Mouse (Mus musculus) liver (tissue): Measurements from ENCODE around the gene Arid5b.

Experiments used
- DNase-seq: peaks from one replicate; pipeline ENCODE4 v3.0.0-alpha.2; 2020; ENCODE audit warnings: mixed read lengths

Arid5b gene

DNA sequence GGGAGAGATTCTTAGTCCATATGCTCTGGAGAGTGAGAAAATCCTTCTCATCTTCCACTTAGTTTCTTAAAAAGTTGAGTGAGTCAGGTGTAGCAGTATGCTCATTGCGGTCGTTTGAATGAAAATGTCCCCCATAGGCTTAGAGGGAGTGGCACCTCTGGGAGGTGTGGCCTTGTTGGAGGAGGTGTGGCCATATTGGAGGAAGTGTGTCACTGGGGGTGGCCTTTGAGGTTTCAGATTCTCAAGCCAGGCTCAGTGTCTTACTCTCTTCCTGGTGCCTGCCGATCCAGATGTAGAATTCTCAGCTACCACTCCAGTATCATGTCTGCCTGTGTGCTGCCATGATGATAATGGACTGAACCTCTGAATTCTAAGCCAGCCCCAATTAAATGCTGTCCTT lies 199.8 kb downstream of the Arid5b start:
- DNase-seq = no peak

DNA sequence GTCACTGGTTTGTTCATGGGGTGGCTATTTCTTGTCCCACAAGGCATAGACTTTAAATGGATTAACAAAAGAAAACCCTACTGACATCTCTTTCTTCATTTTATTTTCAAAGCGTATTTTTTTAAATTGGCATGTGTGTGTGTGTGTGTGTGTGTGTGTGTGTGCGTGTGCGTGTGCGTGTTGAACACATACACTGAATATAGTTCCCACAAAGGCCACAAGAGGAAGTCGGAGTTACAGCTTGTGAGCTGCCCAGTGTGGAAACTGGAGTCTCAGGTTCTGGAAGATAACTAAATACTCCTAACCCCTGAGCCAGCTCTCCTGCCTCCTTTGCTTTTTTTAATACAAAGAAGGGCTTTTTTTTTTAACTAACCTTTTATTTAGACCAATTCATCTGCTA lies 203.4 kb downstream of the Arid5b start:
- DNase-seq = no peak

DNA sequence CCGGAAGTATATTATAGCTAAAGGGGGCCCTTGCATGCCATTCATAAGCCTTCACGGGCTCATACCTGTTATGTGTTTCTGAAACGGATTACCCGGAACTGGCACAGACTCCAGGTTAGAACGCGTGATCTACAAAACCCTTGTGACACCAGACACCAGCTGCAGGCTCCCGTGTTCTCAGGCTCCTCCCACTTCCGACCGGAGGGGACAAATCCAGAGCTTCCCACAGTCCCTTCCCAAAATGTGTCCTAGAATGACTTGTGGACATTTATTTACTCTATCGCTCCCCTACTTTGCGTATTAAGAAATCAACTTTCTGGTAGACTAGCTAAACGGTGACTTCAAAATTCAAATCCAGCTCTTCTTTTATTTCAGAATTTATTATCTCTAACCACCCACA lies 204.2 kb downstream of the Arid5b start:
- no peak for DNase-seq

DNA sequence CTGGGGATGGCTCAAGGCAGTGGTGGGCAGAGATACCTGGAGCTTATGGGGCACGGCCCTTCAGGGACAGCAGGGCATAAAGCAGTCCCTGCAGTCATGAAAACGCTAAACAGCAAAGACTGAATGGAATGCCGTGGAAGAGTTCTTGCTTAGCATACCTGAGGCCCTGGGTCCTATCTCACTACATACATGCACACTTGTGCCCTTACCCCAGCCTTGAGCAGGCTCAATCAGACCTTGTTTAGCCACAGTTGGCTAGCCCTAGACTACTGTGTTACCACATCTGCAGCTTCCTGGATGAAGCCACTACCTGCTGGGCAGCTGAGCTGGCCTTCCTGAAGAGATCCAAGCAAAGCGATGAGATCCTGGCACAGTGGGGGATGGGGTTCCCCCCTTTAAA lies 205.9 kb downstream of the Arid5b start:
- DNase-seq = no peak

DNA sequence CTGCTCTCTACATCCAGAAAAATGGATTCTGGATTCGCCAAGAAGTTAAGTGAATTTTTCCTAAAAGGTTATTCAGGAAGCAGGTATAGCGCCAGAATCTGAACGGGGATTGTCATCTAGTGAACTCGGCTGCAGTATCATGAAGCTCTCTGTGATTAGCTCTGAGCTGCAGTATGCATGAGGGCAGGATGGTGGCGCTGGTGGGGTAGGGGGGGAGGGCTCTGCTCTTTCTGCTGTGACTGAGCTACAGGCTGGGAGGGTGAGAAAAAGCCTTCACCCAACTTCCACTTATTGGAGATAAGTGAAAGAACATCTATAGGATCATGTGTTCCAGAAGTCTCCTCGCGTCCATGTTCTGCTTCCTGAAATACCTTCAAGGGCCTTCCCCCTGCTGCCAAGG lies 207.5 kb downstream of the Arid5b start:
- DNase-seq = no peak

DNA sequence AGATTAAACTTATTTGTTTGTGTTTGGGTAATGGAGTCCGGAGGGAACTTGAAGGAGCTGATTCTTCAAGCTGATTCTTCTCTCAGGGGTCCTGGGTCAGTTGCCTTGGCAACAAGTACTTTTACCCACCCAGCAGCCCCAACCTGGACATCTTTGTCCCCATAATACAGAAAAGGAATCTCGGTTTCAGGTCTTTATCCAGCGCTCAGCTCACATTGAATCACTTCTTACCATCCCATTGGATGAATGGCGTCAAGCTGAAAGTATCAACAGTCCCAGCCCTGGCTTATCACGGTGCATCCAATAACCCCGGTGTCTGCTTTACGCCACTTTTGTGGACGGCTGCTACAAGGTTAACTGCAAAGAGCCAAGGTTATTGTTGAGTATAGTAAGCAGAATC lies 210.1 kb downstream of the Arid5b start:
- no peak for DNase-seq

DNA sequence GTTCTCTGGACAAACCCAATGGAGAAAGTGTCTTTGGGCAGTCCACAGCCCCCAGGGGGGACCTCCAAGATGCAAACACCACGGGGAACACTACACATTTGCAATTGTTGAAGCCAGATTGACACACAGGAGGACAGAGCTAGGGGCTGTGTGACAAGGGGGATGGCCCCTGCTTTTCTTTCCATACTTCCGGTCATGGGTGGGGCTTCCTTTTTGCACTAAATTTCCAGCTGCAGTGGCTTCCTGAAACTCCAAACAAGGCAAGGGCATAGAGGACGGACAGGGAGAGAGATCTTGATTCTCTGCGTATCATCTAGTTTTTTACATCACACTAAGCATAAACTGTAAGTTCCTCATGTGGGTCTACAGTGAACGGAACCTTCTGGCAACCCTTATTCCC lies 210.6 kb downstream of the Arid5b start:
- DNase-seq = no peak

DNA sequence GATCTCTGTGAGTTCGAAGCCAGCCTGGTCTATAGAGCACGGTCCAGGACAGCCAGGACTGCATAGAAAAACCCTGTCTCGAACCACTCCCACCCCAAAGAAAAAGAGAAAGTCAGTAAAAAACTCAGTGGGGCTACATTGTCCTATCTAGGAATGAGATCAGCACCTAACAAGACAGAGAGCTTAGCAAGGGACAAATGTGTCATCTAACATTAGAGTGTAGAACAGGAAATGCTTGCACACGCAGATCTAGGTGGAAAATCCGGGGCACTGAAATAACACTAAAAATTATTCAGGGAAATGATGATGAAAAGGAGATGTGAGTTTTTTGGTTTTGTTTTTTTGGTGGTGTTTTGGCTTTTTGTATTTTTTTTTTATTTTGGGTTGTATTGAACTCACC lies 212.4 kb downstream of the Arid5b start:
- DNase-seq = no peak

DNA sequence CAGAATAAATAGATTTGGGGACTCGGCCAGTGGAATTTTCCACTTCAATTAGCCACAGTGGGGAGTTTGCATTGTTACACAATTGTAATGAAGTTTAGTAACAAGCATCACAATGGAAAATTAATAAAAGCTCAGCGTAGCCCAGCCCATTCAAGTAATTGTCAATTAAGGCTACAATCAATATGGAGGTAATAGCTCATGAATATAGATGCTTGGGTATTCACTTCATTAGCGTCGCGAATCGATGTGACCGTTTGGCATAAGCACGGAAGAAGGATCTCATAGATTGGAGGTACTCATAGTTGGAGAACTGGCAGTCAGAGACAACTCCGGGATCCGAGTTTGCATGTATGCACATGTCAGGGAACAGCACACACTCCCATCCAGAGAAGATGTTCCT lies 214.0 kb downstream of the Arid5b start:
- DNase-seq = no peak

DNA sequence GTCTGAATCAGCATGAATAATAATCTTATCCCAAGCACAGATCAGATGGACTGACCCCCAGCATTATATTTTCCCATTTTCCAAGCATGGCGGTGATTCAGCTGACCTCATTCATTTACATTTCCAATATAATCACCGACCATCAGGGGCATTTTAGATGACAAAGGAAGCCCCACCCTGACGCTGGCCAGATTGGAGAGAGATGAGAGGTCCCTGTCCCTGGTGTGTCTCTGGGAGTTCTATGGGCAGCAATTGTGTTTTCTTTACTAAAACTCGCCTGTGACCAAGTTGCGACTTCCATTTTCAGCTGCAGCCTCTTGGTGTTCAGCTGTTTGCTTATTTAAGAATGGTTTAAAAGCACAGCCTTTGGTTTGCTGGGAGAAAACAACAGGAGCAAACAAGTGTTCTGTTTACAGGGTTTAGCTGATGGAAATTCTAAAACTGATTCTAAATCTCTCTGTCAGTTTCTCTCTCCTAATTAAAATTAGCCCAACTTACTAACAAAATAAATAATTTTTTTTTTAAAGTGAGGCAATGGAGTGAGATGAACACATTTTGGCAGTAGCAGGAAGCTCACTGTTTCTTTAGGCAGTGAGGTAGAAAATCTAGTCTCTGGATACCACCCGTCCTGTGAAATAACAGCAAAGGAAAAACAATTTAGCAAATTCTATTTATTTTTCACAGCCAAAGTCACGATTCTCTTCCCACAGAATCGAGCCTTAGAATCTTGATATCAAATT lies 214.6 kb downstream of the Arid5b start:
- no peak for DNase-seq

DNA sequence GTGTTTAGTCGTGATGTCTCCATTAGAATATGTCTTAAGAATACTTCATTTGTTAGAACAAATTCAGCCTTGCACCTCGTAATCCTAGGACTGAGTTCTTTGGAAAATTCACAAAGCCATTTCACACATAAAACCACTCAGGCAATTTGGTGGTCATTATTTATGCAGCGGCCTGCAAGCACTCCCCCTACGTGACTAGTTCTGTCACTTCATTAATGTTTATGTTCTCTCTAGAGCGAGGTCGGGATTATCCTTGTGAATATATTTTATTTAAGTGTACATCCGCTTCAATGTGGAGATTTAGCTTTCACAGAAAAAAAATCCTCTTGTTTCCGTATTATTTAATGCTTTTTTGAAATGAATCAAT lies 217.3 kb downstream of the Arid5b start:
- DNase-seq = no peak

DNA sequence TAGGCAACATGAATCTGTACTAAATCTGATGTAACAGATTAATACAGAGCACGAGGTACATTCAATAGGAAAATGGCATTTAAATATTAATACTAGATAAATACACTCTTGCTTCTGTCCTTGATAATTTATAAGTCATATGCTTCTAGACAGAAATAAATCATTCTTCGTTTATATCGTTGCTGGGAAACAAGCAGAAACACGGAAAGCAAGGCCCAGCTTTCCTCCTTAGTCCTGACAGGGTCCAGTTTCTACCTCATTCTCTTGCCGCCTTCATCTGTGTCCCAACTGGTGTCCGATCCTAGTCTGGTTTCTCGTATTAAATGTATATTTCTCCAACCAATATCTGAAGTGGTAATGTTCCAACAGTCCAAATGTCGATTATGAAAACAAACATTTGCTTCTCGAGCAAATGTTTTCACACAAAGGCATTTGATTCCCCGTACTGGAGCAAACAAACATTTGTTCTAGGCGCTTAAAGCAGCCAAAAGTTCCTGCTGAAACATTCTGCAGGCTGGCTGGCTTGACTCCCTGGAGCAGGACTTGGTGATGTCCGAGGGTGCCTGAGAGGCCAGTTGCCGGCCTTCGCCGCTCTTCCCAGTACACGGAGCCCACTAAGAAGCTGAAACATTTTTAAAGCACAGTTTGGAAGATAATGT lies 217.8 kb downstream of the Arid5b start:
- DNase-seq = no peak

DNA sequence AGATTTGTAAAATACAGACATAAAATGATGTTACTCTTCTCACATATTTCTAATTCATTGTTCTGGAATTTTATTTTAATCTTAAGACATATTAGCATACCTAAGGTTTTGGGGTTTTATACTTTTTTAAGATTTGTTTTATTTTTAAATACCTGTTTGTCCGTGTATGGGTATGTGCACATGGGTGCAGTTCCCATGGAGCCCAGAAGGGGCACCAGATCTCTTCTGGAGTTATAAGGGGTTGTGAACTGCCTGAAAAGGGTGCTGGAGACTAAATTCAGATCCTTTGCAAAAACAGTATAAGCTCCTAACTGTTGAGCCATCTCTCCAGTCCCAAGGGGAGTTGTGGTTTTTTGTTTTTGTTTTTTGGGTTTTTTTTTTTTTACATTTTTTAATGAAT lies 220.2 kb downstream of the Arid5b start:
- no peak for DNase-seq

DNA sequence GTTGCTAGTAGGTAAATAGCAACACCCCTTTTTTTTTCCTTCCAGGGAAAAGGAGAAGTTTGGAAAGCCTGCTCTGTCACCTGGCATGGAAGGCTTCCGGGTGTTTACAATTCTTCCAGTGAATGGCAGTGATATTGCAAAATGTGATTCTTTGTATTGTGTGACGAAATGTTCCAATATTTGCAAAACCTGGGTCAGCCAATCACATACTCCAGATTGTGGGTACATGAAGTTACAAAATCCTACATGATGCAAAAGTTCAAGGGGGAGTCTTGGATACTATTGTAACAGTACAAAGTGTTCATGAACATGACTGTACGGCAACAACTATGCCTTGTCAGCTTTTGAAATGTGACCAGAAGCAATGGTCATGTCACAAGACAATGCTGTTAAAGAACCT lies 220.7 kb downstream of the Arid5b start:
- DNase-seq = no peak

DNA sequence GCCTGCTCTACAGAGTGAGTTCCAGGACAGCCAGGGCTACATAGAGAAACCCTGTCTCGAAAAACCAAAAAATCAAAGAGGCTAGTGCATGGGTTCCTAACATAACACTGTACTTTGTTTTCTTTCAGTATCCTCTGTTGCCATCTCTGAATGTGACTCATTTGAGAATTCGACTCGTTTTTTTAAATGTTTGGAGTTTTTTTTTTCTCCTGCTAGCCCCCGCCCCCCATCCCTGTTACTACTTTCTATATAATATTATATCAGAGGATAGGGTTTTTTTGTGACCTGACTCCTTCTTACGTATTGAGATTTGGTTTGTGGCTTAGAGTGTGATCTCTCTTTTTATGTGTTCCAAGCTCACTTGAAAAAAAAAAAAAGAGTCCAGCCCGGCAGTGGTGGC lies 223.8 kb downstream of the Arid5b start:
- DNase-seq = no peak

DNA sequence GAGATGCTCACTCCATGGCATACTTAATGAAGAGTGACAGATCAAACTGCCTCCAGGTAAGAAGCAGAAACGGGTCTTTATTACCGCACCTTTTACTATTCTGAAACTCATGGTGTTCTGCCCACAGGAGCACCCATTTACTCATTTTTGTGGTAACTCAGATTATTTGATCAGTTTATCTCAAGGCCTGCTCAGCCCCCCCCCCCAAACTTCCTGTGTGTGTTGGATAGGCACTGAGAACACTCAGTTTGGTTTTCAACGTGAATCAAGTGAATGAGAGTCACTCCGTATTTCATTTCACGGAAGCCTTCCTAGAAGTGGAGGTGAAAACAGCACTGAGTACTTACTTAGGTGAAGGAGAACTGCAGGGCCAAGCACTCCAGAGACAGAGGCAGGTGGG lies 224.4 kb downstream of the Arid5b start:
- no peak for DNase-seq

DNA sequence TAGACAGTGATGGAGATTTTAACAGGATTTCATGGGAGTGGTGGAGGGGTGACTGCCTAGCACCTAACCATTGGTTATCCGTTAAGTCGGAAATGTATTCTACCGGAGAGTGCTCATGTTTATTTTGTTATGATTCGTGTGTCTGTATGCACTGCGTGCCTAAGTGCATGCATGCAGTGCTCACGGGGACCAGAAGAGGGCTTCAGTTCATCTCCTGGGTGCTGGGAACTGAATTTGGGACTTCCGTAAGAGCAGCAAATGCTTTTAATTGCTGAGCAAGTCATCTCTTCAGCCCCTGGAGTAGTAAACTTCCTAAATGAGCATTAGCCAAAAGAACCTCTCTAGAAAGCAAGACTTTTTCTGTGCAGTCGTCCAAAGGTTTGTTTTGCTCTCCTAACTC lies 226.2 kb downstream of the Arid5b start:
- DNase-seq = no peak

DNA sequence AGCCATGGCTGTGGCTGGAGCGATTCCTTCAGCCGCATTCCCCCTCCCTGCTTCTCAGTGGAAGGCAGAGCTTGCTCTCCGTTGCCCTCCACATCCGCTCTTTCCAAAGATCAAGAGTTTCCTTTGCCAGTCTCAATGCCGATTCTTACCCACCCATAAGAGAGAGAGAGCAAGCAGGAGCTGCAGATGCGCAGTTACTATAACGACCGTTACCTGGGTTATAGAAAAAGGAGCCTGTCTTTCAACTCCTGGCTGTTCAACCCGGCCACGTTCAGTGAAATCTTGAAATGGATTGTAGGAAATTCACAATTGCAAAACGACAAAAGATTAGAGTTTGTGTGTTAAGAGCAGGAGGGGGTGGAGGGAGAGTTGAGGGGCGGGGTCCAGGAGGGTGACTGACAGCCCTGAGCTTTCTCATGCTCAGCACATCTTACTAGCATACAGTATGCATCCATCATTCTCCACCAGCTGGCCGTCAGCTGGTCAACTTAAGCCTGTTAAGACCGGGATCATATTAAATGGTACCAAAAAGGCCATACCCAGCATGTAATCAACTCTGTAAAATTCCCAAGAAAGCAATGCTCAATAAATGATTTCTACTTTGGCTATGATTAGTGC lies 227.1 kb downstream of the Arid5b start:
- DNase-seq = no peak

DNA sequence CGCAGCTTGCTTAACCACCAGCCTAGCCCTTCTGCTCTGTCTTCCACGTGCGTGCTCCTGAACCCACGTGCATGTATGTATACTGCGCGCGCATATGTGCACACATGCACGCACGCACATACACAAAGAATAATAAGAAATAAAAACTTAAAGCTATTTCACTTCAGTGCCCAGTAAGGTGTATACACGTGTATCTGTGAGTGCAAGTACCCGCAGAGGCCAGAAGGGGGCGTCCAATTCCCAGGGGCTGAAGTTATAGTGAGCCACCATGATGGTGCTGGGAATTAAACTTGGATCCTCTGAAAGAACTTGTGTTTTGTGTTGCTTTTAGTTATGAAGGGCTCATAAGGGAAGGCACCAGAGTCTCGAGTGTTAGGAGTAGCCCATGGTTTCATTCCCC lies 227.7 kb downstream of the Arid5b start:
- no peak for DNase-seq

DNA sequence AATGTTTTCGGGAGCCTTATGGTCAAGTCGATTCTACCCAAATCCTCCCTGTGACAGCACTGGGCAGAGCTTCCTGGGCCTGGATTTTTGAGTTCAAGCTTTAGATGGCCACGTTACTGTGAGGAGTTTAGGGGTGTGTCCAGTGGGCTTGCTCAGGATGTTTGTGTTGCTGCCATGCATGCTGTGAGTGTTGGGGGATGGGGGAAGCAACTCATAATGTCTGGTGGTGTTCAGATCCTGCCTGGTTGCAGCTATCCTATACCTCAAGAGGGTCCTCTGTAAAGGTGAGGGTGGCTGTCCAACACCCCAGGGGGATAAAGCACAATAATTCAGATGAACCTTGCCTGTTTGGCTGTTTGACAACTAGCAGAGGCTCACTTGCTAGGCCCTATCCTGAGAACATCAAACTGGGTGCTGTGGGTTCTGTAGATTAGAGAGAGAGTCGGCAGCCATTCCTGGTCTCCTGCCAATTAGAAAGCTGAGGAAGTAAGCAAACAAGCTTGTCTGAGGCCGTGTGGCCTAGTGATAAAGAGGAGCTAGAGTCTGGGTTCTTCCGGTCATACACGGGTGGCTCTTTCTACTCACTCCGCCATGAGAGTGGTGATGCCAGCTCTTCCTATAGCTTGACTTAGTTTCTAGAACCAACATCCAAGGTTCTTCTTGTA lies 229.8 kb downstream of the Arid5b start:
- no peak for DNase-seq

DNA sequence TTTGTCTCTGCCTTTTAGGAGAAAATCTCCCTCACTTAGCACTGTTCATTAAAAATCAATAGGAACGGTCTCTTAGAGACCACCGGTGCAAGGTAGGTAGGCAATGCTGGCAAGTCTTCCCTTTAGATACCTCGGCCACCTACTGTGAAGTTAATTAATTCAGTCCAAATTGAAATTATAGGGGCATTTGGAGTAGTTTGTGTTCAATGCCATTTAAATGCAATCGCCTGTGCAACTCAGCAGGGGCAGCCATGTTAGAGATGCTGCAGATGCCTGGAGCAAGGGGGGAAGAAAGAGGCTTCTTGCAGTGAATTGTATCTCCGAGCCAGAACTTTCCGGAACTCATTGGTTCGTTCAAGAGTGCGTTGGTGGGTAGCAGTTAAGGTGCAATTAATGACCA lies 233.7 kb downstream of the Arid5b start:
- DNase-seq = no peak

DNA sequence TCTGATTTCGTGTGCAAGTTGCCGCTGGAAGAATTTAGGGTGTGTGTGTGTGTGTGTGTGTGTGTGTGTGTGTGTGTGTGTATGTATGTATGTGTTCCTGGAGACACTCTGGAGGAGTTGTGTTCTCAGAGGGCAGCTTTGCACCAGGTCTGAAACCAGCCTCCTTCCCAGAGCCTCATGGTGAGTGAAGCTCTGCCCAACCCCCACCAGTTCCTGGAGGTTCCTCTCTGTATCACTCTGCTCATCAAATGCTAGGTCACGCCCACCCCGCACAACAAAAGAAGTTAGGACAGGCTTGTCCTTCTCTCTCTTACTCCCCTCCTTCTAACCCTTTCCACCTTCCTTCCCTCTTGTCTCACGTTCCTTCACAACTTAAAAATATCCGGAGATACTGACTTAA lies 234.6 kb downstream of the Arid5b start:
- peak; percentile 49 for DNase-seq
